Mouse (Mus musculus) left cerebral cortex, adult 2 months (tissue): Measurements from ENCODE around the gene Dcun1d3. TPM values are rescaled to one million over a fixed set of nuclear protein-coding genes. Genes with fewer than 3 reads are reported as not detected.

Source experiments
- DNase-seq, 2 experiments: peaks; one replicate each; pipeline ENCODE4 v3.0.0; 2021 to 2022; ENCODE audit warnings: low spot score in 2 of 2, mixed read lengths in 1 of 2; ENCODE audit errors: extremely low spot score in 1 of 2
- H3K27ac ChIP-seq: fragments of 200-600 bp; 2 replicates; pipeline ENCODE4 v1.8.1; 2022
- H3K4me3 ChIP-seq: fragments of 200-600 bp; 2 replicates; pipeline ENCODE4 v1.8.1; 2022
- CTCF ChIP-seq: fragments of 200-600 bp; IDR thresholded peaks from 2 replicates; pipeline ENCODE4 v1.8.1; 2022; ENCODE audit warnings: antibody characterized with exemption, mild to moderate bottlenecking, moderate library complexity
- intact Hi-C: fragments of 180-260 bp; cut with DNase I; formaldehyde crosslinking; loops from one replicate; pipeline ENCODE4 v1.15.1; 2025
- long read RNA-seq, 2 experiments: library from polyadenylated mRNA; stranded (forward); transcript quantifications; one replicate each; pipeline ENCODE4 v2.0.0; 2021; ENCODE audit warnings: borderline mapping rate in 2 of 2
- total RNA-seq, 2 experiments: library from RNA; stranded (reverse); gene quantifications; 2 replicates each; pipeline ENCODE4 v1.2.3; 2021

Gene Dcun1d3
- 10 to 100 TPM; 33.4 to 35.4 TPM for total RNA-seq
- long read RNA-seq, experiment 1, full-length matches to known transcripts, result 2 of 4 reads
- long read RNA-seq, experiment 1, partial matches to known transcripts, result 0 of 4 reads
- long read RNA-seq, experiment 1, other reads (novel, unspliced or antisense), result 2 of 4 reads
- long read RNA-seq, experiment 2, full-length matches to known transcripts, result 7 of 10 reads
- long read RNA-seq, experiment 2, partial matches to known transcripts, result 1 of 10 reads
- long read RNA-seq, experiment 2, other reads (novel, unspliced or antisense), result 2 of 10 reads

GRCm38 (mm10) chr7:119895639-119896512, at the start of gene Dcun1d3, which contains the start of gene Lyrm1:
TSS of gene Dcun1d3 (minus strand) at chr7:119896298.
TSS of gene Lyrm1 (plus strand) at chr7:119895861.
- DNase-seq, result peak; percentile 96 to 98
- TF ChIP-seq CTCF, result no peak
- intact Hi-C loops, result loop anchor here (2.0 to 5.0 kb wide), 3 partner anchors 103 to 206 kb away; partner anchors contain the start of genes Thumpd1 and Tmem159
- Histone ChIP-seq H3K4me3 (peak within 1 kb of the TSS; percentile 62), H3K27ac (peak within 1 kb of the TSS; percentile 100)

DNA sequence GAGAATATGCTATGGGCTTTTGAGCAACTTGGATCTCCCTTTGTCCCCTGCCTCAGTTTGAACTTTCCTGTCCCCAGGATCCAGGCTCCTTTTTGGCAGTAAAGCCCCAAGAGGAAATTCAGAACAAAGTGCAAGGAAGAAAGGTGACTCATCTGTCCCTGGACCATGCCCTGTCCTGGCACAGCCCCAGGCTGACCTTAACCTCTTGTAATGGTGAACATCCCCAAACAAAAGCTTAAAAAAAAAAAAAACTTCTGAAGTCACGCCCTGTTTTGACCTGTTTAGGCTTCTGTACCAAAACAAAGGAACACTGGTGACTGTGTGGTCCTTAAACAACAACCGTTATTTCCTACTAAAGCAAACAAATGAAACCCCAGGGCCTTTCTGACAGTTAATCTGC, 45.5 kb upstream of the Dcun1d3 start:
- TF ChIP-seq CTCF, result no peak
- no peak overlapping the region for H3K4me3 ChIP-seq
- peak overlapping the region; percentile 55; the same call in 1 of the 2 replicates for H3K27ac ChIP-seq
- intact Hi-C loops, result no loop called here
- DNase-seq, result no peak

- no peak for TF ChIP-seq CTCF
- intact Hi-C loops, result no loop called here
- no peak overlapping the region for H3K27ac ChIP-seq
- DNase-seq, result no peak
- no peak overlapping the region for H3K4me3 ChIP-seq
Measured at GRCm38 (mm10) chr7:119937036-119937435, 40.9 kb upstream of the Dcun1d3 start.

GRCm38 (mm10) chr7:119936321-119936720, 40.2 kb upstream of the Dcun1d3 start:
- no peak for DNase-seq
- Histone ChIP-seq H3K27ac (no peak overlapping the region), H3K4me3 (no peak overlapping the region)
- no peak for TF ChIP-seq CTCF
- intact Hi-C loops, result no loop called here

DNA sequence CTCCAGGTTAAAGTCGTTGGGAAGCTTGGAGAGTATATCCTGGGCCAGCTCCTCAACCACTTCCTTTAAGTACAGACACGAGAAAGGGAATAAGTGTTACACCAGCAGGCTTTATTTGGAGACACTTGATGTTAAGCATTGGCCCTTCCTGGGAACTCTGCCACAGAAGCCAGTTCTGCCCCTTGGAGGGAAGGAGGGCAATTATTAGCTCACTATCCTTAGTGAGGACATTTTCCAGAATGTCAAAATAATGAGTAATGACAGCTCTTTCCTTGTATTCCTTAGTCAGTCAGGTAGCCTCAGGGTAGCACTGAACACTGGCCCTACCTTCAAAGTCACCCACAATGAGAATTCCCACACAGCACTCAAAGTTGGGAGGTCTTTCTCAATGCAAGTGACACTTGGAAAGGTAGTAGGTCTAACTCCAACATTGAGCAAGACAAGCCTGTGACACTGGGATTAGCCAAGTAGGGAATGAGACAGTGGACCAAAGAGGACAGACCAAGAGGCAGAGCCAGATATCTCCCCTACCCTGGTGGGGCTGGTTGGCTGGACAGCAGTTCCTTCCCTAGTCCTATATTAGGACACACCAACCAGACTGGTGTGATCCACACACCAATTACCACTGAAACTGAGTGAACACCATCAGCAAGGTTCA, 32.8 kb upstream of the Dcun1d3 start:
- TF ChIP-seq CTCF, result no peak
- intact Hi-C loops, result no loop called here

DNA sequence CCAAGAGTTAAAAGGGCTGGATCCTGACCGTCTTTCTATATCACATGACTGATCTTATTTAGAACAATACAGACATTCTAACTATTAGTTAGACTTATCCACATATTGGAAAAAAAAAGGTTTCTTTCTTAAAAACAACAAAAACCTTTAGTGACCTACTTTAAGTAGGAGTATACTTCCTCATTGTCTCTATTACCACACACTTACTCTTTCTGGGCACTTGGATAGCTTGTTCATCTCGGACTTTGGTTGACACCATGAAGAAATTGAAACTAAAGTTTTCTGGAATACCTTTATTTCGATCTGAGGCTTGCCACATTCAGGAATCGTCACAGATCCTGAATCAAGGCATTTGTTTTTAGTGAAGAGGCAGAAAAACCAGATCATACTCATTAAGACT, 25.0 kb upstream of the Dcun1d3 start:
- intact Hi-C loops, result no loop called here
- no peak overlapping the region for H3K27ac ChIP-seq
- H3K4me3 ChIP-seq, result no peak overlapping the region
- DNase-seq, result no peak
- TF ChIP-seq CTCF, result no peak

More for the DNA sequence above, 32.8 kb upstream of the Dcun1d3 start:
- Histone ChIP-seq H3K4me3 (no peak overlapping the region), H3K27ac (no peak overlapping the region)
- no peak for DNase-seq

GRCm38 (mm10) chr7:119920457-119920856, 24.4 kb upstream of the Dcun1d3 start:
- Histone ChIP-seq H3K4me3 (no peak overlapping the region), H3K27ac (no peak overlapping the region)
- no peak for DNase-seq
- intact Hi-C loops, result no loop called here
- no peak for TF ChIP-seq CTCF

DNA sequence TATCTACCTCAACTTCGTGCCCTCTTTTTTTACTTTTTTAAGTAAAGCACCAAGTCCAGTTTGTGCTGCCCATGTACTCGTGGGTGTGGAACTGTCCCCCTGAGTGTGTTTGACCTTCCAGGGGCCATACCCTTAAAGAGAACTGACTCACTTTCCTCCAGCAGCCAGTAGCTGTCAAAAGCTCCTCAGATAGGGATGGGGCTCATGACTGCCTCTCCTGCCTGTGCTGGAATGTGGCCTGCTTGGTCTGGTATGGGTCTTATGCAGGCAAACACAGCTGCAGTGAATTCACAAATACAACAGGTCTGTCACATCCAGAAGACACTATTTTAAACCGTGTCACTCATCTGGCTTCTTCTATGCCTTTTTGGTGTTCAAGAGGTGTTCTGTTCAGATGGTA, 15.6 kb upstream of the Dcun1d3 start:
- no peak for TF ChIP-seq CTCF
- Histone ChIP-seq H3K4me3 (no peak overlapping the region), H3K27ac (no peak overlapping the region)
- intact Hi-C loops, result no loop called here
- DNase-seq, result no peak

DNA sequence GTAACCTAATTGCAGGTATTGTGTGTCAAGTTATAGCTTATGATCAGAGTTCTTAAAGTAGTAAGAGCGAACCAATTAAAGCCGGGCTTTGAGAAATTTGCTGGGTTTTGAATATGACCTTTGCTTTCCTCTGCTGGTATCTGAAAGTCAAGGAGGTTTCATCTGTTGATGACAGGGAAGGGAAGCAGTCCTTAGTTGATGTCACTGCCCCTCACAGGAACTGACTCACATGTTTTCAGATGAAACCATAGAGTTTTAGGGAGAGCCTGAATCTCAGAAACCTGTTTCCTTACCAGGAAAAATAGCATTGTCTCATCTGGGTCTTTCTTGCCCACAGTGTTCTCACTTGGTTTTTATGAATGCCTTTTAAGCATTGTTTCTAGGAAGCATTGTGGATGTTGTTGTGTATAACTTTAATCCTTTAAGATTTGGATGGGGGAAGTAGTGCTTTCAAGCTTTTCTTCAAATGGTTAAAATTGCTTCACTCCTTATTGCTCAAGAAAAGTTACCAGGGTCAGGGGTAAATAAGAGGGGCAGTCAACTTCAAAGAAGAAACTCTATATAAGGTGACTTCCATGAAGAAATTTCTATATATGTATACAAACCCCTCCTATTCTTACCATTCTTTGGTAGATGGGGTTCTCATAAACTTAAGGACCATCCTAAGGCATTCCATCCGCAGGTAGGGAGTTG, 10.6 kb upstream of the Dcun1d3 start:
- Histone ChIP-seq H3K4me3 (no peak overlapping the region), H3K27ac (no peak overlapping the region)
- TF ChIP-seq CTCF, result no peak
- intact Hi-C loops, result no loop called here
- no peak for DNase-seq

DNA sequence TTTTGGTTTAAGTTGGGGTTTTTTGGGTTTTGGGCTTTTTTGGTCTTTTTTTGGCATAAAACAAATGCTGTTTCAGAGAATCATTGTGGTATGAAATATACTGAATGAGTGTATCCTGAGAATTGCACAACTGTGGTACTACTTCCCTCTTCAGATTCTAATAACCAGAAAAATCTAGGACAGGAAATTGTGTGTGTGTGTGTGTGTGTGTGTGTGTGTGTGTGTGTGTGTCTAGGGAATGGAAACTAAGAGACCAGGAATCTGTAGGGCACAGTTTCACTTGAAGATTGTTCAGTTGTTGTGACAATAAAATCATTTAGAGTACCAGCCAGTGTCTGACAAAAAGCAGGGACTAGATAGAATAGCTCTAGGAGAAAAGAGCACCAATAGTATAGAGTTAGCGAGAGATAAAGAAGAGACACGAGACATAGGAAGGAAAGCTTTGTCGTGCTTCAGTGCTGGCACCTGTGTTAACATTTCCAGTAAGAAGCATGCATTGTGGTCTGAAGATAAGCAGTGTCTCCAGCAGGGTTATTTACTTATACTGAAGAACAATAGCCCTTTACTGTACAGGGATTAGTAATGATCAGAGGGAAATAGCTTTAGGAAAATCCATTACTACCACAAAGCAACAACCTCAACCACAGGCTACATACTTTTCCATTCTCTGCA, 3.4 kb upstream of the Dcun1d3 start:
- Histone ChIP-seq H3K27ac (peak overlapping the region; percentile 61; the same call in 1 of the 2 replicates), H3K4me3 (no peak overlapping the region)
- no peak for TF ChIP-seq CTCF
- DNase-seq, result no peak
- intact Hi-C loops, result loop anchor here (5.0 kb wide), 2 partner anchors 177 to 203 kb away; partner anchors contain the start of genes Thumpd1 and Tmem159
